Mouse (Mus musculus): ENCODE results near the gene Gm47995. TPM values are rescaled to one million over a fixed set of nuclear protein-coding genes. Genes with fewer than 3 reads are reported as not detected.
A peak's percentile ranks its signal among the peaks of the same experiment; 100 is the strongest.

Gm47995 gene
- polyA plus RNA-seq, 1 experiment from 2014 or later: 0.25 TPM

DNA sequence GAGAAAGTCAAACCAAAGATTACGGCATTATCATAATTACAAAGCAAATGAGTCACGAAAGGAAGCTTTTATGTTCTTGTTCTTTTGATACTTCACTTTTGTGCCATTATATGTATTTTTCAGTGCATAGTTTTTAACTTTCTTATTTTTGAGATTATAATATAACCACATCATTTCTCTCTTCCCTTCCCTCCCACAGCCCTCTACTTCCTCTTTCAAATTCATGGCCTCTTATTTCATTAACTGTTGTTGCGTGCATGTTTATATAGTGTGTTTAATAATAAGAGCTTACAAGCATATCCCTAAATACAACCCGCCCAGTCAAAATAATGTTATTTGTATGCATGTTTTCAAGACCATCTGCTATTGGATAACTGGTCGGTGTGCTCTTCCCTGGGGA, 20.8 kb downstream of the Gm47995 start:
- H3K9ac ChIP-seq: no peak overlapping the region
- WGBS: 94% methylated on average over 5 of the region's 5 CpGs
- H3K4me1 ChIP-seq: peaks cover 33% of the 10 kb centered on the region
- no peaks in the 10 kb centered on the region for H3K9me3 ChIP-seq (replicated peaks)
- H3K4me3 ChIP-seq (replicated peaks): no peak overlapping the region
- H3K4me2 ChIP-seq: no peak overlapping the region
- no peak for ATAC-seq (replicated peaks; ENCODE audit: low FRiP score)
- no peak overlapping the region for H3K27ac ChIP-seq
- no peaks in the 10 kb centered on the region for H3K27me3 ChIP-seq
- no peaks in the 10 kb centered on the region for H3K36me3 ChIP-seq

DNA sequence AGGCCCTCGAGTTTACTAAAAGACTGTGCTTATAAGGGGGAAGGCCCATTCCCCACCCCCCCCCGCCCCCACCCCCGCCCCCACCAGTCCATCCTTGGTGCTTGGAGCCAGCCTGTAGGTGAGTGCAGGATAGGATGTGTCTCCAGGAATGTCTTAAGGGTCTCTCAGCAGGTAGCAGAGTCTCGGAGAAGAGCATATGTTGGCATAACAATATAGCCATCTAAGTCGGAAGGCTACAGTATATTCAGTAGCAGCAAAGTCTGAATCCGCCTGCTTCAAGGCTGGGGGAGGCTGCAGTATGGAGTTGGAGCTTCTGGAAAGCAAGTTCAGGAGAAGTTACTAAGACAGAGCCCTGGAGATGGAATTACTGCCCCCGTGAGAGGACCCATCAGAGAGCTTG, 21.9 kb downstream of the Gm47995 start:
- ATAC-seq (replicated peaks; ENCODE audit: low FRiP score): no peak

DNA sequence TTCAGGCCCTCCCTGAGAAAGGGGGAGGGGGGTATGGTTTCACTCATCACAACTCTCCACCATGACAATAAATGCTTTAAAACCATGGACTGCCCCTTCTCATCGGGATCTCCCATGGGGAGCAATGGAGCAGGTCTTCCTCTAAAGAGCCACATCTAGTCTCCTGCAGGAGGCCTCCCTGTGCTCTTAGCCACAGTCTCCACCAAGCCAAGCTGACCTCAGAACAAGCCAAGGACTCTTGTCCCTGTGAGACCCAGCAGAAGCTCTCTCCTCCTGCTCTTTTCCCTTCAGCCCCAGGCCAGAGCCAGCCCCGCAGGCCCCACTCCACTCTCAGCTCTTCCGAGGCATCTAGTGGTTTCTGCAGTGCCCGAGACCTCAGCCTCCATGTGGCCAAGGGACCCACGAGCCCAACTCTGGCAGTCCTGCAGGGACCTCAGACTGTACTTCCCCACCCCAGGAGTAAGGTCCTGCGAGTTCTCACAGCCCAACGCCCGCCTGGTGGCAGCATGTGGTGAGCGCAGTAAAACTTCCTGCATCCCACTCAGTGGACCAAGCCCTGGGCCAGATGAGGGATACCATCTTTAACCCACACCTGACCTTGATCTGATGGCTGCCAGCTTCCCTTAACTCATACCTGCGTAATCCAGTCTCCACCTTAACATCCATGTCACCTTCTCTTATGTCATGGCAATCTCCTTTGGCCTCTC, 24.5 kb downstream of the Gm47995 start:
- Histone ChIP-seq H3K27me3 (no peaks in the 10 kb centered on the region), H3K4me1 (0 out of 2 replicates have a peak, but pooled peaks cover 2% of the 10 kb centered on the region), H3K27ac (no peak overlapping the region), H3K9me3 (replicated peaks) (no peaks in the 10 kb centered on the region), H3K36me3 (no peaks in the 10 kb centered on the region), H3K4me3 (replicated peaks) (no peak overlapping the region), H3K4me2 (no peak overlapping the region), H3K9ac (no peak overlapping the region)
- 0 out of 2 replicates have a peak, but pooled peaks have one; percentile 14 for ATAC-seq (replicated peaks; ENCODE audit: low FRiP score)
- WGBS: 86% methylated on average over 10 of the region's 10 CpGs

More for the DNA sequence above, 21.9 kb downstream of the Gm47995 start:
- 79% methylated on average over 7 of the region's 7 CpGs for WGBS
- Histone ChIP-seq H3K36me3 (no peaks in the 10 kb centered on the region), H3K27ac (no peak overlapping the region), H3K9ac (no peak overlapping the region), H3K4me2 (no peak overlapping the region), H3K27me3 (no peaks in the 10 kb centered on the region), H3K9me3 (replicated peaks) (no peaks in the 10 kb centered on the region), H3K4me3 (replicated peaks) (no peak overlapping the region), H3K4me1 (peaks cover 24% of the 10 kb centered on the region)

DNA sequence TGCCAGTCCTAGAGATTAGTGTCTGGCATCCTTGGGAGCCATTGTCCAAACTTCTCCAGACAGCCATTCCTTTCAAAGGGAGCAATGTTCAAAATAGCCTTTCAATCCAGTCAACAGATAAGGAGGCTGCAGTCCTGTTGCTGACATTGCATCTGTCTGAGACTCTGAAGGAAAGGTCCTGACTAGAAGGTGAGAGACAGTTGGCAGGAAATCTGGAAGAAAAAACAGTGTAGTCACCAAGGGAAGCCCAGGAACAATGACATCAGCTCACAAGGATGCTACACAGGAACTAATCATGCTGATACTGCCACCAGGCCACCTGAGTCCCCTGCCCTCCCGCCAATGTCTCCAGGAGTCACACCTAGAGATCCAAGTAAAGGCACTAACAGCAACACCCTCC, 25.1 kb downstream of the Gm47995 start:
- ATAC-seq (replicated peaks; ENCODE audit: low FRiP score): no peak
- Histone ChIP-seq H3K9me3 (replicated peaks) (no peaks in the 10 kb centered on the region), H3K4me1 (no peaks in the 10 kb centered on the region), H3K27ac (no peak overlapping the region), H3K27me3 (no peaks in the 10 kb centered on the region), H3K4me2 (no peak overlapping the region), H3K9ac (no peak overlapping the region), H3K36me3 (no peaks in the 10 kb centered on the region), H3K4me3 (replicated peaks) (no peak overlapping the region)
- 63% methylated on average over 1 of the region's 1 CpGs for WGBS

DNA sequence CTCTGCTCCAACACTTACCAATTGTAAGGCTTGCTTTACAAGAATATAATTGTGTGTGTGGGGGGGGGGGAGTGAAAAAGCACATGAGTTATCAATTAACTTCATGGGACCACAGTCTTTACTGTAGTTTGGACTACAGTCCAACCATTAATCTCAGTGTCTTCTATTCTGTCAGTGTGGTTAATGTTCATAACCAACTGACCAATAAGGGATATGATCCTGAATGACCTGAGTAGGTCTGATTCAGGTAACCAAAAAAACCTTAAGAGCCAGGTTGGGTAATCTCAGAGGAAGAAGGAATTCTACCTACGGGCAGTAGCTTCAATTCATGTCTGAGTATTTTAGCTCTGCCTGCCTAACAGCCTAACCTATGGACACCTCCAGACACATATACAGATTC, 26.3 kb downstream of the Gm47995 start:
- WGBS: 79% methylated on average over 1 of the region's 1 CpGs
- no peaks in the 10 kb centered on the region for H3K4me1 ChIP-seq
- H3K9ac ChIP-seq: no peak overlapping the region
- H3K4me3 ChIP-seq (replicated peaks): no peak overlapping the region
- ATAC-seq (replicated peaks; ENCODE audit: low FRiP score): no peak; the same call in 1 of the 2 replicates
- no peaks in the 10 kb centered on the region for H3K36me3 ChIP-seq
- H3K9me3 ChIP-seq (replicated peaks): no peaks in the 10 kb centered on the region
- no peaks in the 10 kb centered on the region for H3K27me3 ChIP-seq
- H3K4me2 ChIP-seq: no peak overlapping the region
- no peak overlapping the region for H3K27ac ChIP-seq

DNA sequence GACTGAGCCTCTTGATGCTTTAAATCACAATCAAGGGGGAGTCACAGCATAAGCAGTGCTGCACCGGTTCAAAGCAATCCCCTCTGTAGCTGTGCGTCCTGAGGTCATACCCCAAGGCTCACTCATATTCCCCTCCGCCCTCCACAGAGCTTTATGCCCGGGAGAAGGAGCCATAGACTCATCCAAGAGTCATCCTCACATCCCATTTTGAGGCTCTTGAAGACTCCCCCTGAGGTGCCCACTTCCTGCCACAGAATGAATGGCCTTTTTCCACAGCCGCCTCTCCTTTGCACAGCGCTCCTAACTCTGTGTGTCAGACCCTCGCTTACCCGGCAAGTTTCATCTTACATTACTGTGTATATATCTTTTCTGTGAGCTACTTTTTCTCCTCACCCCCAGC, 29.3 kb downstream of the Gm47995 start:
- no peak for ATAC-seq (replicated peaks; ENCODE audit: low FRiP score)
- no peak overlapping the region for H3K4me2 ChIP-seq
- H3K4me1 ChIP-seq: no peaks in the 10 kb centered on the region
- H3K9ac ChIP-seq: no peak overlapping the region
- H3K9me3 ChIP-seq (replicated peaks): no peaks in the 10 kb centered on the region
- WGBS: 61% methylated on average over 8 of the region's 8 CpGs
- H3K4me3 ChIP-seq (replicated peaks): no peak overlapping the region
- H3K36me3 ChIP-seq: no peaks in the 10 kb centered on the region
- no peak overlapping the region for H3K27ac ChIP-seq
- no peaks in the 10 kb centered on the region for H3K27me3 ChIP-seq

DNA sequence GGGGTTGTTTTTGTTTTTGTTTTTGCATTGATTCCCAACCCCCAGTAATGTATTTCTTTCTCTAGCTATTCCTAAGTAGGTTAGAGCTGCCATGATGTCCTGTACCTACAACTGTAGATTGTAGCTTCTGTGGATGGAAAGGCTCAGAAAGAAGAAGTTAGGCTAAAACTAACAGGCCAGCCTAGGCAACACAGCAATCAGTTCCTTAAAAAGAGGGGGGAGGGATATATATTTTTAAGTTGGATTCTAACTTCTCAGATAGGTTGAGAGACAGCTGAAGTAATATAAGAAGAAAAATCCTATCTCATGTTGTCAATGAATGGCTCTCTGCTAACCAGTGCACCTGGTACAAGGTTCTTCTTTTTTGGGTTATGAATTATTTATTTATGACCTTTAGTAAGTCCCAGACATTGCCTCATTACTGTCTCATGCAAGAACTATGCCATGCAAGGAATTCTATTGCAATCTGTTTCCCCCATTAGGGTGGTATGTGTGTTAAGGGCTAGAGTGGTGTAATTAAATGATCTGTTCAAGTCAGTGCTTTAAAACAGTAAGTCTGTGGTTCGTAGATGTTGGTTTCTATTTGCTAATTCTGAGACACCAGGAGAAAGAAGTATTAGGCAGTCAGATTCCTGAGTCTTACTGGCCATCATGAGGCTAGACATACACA, 30.2 kb downstream of the Gm47995 start:
- Histone ChIP-seq H3K9me3 (replicated peaks) (no peaks in the 10 kb centered on the region), H3K4me3 (replicated peaks) (no peak overlapping the region), H3K9ac (no peak overlapping the region), H3K4me2 (no peak overlapping the region), H3K36me3 (no peaks in the 10 kb centered on the region), H3K4me1 (no peaks in the 10 kb centered on the region), H3K27me3 (no peaks in the 10 kb centered on the region), H3K27ac (no peak overlapping the region)
- WGBS: 76% methylated on average over 1 of the region's 1 CpGs
- no peak for ATAC-seq (replicated peaks; ENCODE audit: low FRiP score)

DNA sequence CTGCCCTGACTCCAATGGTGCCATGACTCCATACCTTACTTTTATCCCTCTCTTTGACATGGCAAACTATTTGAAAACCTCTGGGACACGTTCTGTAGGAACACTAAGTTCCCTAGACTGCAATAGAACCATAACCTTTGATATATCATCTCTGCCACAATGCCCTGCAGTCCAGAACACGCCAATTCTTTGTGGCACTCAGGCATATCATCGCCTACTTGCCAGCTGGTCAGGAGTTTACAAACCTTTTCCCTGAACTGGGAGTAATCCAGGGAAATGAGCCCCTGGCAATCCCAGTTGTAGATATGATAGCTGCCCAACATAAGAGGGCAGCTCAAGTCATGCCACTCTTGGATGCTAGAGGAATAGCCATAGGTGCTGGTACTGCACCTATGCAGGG, 34.1 kb downstream of the Gm47995 start:
- Histone ChIP-seq H3K9ac (no peak overlapping the region), H3K4me3 (replicated peaks) (no peak overlapping the region), H3K4me1 (0 out of 2 replicates have a peak, but pooled peaks cover 9% of the 10 kb centered on the region), H3K36me3 (no peaks in the 10 kb centered on the region), H3K9me3 (replicated peaks) (no peaks in the 10 kb centered on the region), H3K27ac (no peak overlapping the region), H3K27me3 (no peaks in the 10 kb centered on the region), H3K4me2 (no peak overlapping the region)
- WGBS: 79% methylated on average over 3 of the region's 3 CpGs
- ATAC-seq (replicated peaks; ENCODE audit: low FRiP score): no peak

DNA sequence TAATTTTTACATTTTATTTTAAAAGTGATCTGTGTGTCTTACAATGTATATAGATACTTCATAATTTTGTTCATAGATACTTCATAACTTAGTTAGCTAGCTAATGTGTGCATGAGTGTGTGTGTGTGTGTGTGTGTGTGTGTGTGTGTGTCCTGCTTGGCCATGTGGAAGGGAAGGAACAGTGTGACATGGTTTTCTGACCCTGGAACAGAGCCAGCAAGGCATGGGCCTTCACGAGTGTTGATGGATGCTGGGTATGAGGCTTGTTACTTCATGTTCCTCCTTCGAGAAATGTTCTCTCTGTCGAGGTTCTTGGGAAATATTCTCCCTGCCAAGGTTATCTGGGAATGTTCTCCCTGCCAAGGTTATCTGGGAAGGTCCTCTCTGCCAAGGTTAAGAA, 35.5 kb downstream of the Gm47995 start:
- 84% methylated on average over 3 of the region's 3 CpGs for WGBS
- Histone ChIP-seq H3K27ac (no peak overlapping the region), H3K9ac (no peak overlapping the region), H3K9me3 (replicated peaks) (no peaks in the 10 kb centered on the region), H3K4me1 (0 out of 2 replicates have a peak, but pooled peaks cover 9% of the 10 kb centered on the region), H3K4me3 (replicated peaks) (no peak overlapping the region), H3K36me3 (no peaks in the 10 kb centered on the region), H3K4me2 (no peak overlapping the region), H3K27me3 (no peaks in the 10 kb centered on the region)
- ATAC-seq (replicated peaks; ENCODE audit: low FRiP score): no peak

DNA sequence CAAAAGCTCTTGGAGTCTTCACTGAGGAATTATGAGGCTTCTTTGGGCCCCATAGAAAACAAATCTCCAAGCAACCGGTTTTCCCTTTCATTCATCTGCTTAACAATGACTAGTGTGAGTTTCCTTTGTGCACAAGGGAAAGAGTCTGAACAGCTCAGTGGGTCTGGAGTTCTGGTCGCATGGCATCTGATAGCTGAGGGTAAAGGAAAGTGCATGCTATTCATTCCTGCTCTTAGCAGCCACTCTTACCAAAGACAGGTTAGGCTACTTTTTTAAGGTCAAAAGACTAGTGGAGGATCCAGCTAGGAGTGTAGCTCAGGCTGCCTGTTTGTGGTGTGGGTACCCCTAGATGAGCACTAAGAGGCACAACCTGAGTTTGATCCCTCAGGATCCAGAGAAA, 37.3 kb downstream of the Gm47995 start:
- Histone ChIP-seq H3K4me2 (no peak overlapping the region), H3K9me3 (replicated peaks) (no peaks in the 10 kb centered on the region; the same call in 1 of the 2 replicates), H3K9ac (no peak overlapping the region), H3K36me3 (no peaks in the 10 kb centered on the region), H3K27me3 (no peaks in the 10 kb centered on the region), H3K4me3 (replicated peaks) (no peak overlapping the region), H3K27ac (no peak overlapping the region), H3K4me1 (0 out of 2 replicates have a peak, but pooled peaks cover 9% of the 10 kb centered on the region)
- no peak for ATAC-seq (replicated peaks; ENCODE audit: low FRiP score)
- WGBS: 64% methylated on average over 2 of the region's 2 CpGs

DNA sequence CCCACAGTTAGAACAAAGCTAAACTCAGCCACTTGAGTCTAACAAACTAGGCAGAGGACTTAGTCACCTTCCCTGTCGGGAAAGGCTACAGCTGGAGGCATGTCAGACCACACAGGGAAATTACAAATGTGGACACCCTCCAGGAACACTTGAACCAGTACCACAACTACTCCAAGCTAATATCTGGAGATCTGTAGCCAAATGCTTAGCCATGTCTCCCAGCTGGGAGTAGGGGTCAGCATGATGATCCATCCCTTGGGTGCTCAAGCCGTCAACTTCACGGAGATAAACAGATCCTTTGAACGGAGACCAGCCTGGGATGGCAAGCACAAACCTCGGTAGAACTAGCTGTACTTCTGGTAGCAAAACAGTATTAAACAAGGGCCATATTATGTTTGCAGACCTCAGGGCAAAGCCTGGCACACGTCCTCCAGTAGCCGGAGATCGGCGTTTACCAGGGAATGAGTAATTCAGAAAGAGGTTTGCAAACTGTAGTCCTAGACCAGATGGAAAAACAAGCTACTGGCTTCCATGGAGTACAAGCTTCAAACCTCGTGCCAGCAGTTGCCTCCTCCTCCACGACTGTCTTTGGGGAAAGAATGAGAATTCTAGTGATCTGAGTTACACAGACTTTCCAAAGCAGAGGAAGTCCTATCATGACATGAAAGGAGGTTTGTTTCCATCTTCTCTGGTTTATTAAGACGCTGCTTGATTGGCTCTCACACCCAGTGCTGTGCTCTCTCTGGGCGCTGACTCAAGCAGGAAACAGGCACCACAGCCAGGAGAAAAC, 38.1 kb downstream of the Gm47995 start:
- Histone ChIP-seq H3K27me3 (no peaks in the 10 kb centered on the region), H3K9me3 (replicated peaks) (no peaks in the 10 kb centered on the region; the same call in 1 of the 2 replicates), H3K4me3 (replicated peaks) (no peak overlapping the region), H3K4me2 (no peak overlapping the region), H3K36me3 (no peaks in the 10 kb centered on the region), H3K27ac (no peak overlapping the region), H3K9ac (no peak overlapping the region), H3K4me1 (0 out of 2 replicates have a peak, but pooled peaks cover 9% of the 10 kb centered on the region)
- ATAC-seq (replicated peaks; ENCODE audit: low FRiP score): no peak
- WGBS: 72% methylated on average over 13 of the region's 13 CpGs

DNA sequence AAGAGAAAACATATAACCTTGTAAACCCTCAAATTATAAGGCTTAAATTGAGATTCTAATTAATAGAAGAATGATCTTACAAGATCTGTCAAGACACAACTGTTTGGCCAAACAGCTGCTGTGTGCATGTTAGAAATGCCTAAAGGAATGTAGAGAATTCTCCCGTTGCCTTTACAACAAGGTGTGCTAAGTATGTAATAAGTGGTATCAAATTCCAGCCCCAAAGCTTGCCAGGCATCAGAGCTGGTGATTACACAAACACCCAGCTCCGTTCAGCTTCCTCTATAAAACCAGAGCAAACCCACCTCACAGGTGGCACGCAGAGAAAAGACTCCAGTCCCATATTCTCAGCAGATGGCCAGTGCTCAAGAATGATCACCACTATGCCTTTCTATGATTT, 39.5 kb downstream of the Gm47995 start:
- 0 out of 2 replicates have a peak, but pooled peaks cover 9% of the 10 kb centered on the region for H3K4me1 ChIP-seq
- H3K9ac ChIP-seq: no peak overlapping the region
- no peak for ATAC-seq (replicated peaks; ENCODE audit: low FRiP score)
- H3K27ac ChIP-seq: no peak overlapping the region
- no peaks in the 10 kb centered on the region for H3K27me3 ChIP-seq
- WGBS: 66% methylated on average over 3 of the region's 3 CpGs
- no peak overlapping the region for H3K4me2 ChIP-seq
- no peaks in the 10 kb centered on the region for H3K36me3 ChIP-seq
- no peaks in the 10 kb centered on the region; the same call in 1 of the 2 replicates for H3K9me3 ChIP-seq (replicated peaks)
- H3K4me3 ChIP-seq (replicated peaks): no peak overlapping the region

Measured in kidney, embryonic 15.5 days (tissue).